12 mouse cellular contexts compared by ENCODE assay signal in genomic region chr8:85476970-85477545, GRCm38 (mm10).
"Had no signal": no experiment of that assay in that cellular context is flagged by ENCODE, and none has a peak within 500 bp of the region (broad histone marks: within the 10 kb centered on the region; RNA-seq: fewer than 3 reads in every experiment).

No protein-coding gene starts in this region.

- H3K4me2 ChIP-seq: limb, embryonic 13.5 days; midbrain, embryonic 12.5 days; neural tube, embryonic 13.5 days had no signal

- H3K9ac ChIP-seq: limb, embryonic 13.5 days; midbrain, embryonic 12.5 days; neural tube, embryonic 13.5 days had no signal

- ATAC-seq: inflammation-experienced regulatory T-cells, adult 6 months; midbrain, embryonic 16.5 days had no signal

- H3K36me3 ChIP-seq: limb, embryonic 13.5 days; midbrain, embryonic 12.5 days; neural tube, embryonic 13.5 days had no signal

- H3K27ac ChIP-seq: kidney, postnatal 0 days; limb, embryonic 13.5 days; midbrain, embryonic 12.5 days; neural tube, embryonic 13.5 days had no signal

- H3K4me3 ChIP-seq: limb, embryonic 13.5 days; midbrain, embryonic 12.5 days; neural tube, embryonic 13.5 days had no signal

- H3K4me1 ChIP-seq: limb, embryonic 13.5 days had no signal

- H3K27me3 ChIP-seq: limb, embryonic 13.5 days; midbrain, embryonic 12.5 days; neural tube, embryonic 13.5 days had no signal

- DNase-seq: kidney, adult 18-20 months; left cerebral cortex, postnatal 4 days; lung, adult 18-20 months; right cerebral cortex, postnatal 14 days; thymus, adult 18-20 months; thymus, postnatal 14 days had no signal

- H3K9me3 ChIP-seq: limb, embryonic 13.5 days; midbrain, embryonic 12.5 days; neural tube, embryonic 13.5 days had no signal
